Mouse (Mus musculus): ENCODE data around the gene Gm8300. TPM values are rescaled to one million over a fixed set of nuclear protein-coding genes. Genes with fewer than 3 reads are reported as not detected.

Gene Gm8300
- total RNA-seq (2023; ENCODE audit: inconsistent age): not detected in 4 replicates

DNA sequence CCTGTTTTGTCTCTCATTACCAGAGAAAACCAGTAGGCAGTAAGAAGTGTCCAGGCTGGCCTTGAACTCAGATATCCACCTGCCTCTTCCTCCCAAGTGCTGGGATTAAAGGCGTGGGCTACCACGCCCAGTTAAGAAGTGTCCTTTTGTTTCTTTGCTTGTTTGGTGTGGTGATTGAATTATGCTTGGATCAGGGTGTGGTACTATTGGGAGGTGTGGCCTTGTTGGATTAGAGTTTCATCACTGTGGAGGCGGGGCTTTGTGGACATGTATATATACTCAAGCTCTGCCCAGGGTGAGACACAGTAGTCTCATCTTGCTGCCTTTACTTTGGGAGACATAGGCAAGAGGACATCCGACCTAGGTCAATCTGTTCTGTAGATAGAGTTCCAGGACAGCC lies at the start of gene Gm8300:
TSS of gene Gm8300 (plus strand) at position 301 of the 400 bp plus-strand sequence.

DNA sequence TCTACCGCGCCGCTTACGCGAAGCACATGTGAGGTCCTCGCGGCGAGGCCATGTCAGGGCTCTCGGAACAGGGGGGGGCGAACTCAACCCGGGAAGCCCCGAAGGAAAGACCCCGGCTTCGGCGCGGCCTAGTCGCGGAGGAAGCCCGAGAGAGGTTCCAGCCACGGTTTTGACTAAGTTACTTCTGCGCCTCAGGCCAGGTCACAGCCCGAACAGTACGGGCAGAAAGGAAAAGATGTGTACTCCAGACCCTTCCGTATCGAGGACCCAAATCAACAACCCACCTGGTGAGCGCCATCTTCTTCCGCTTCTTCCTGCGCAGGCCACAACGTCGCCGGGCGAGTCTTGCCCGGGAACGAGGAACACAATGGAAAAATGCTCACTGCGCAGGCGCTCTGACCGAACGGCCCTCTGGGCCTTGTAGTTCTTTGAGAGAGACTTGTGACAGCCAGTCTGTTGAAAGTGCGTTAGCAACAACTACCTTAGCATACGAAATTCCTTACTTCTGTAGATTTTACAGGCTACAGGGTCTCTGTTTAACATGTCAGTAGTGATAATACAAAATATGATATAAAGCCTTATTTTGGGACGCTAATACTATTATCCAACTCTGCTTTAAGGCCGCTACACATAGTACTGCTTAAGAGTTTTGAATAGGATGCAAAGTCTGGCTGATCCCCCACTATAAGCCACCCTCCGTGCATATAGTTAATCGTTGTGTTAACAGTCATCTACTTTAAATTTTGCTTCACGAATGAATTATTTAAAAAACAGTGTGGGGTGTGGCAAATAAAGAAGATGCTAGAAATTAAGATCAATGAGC lies 41.9 kb upstream of the Gm8300 start, which contains the start of gene Snw1:
TSS of gene Snw1 (minus strand) at position 311 of the 823 bp plus-strand sequence.

DNA sequence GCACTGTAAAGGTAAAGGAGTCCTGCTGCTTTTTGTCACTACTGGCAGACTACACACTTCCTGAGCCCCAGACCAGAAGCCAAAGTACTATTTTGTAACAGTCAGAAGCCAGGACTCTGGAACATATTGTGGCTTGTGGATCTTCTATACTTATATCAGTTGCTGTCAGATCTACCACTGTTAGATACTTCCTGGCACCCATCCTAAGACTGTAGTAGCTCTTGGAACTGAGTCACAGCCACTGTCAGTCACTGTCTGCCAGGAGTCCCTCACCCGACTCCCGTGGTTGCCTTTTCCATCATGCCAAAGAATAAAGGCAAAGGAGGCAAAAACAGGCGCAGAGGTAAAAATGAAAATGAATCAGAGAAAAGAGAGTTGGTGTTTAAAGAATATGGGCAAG lies 19.7 kb upstream of the Gm8300 start, which contains the start of gene Gm5788:
TSS of gene Gm5788 (plus strand) at position 301 of the 400 bp plus-strand sequence.

Other genes starting within 250 kb of the Gm8300 start
- 33.1 to 41.4 TPM (median 35.1 TPM) in 4 replicates for gene Vipas39, start 248.1 kb upstream of the Gm8300 start, total RNA-seq (2023; ENCODE audit: inconsistent age)
- 111 to 131 TPM (median 118 TPM) in 4 replicates for gene Ahsa1, start 247.8 kb upstream of the Gm8300 start, total RNA-seq (2023; ENCODE audit: inconsistent age)
- gene Ism2, start 214.6 kb upstream of the Gm8300 start, total RNA-seq (2023; ENCODE audit: inconsistent age): not detected in 4 replicates
- 83.0 to 93.8 TPM (median 86.3 TPM) in 4 replicates for gene Sptlc2, start 126.0 kb upstream of the Gm8300 start, total RNA-seq (2023; ENCODE audit: inconsistent age)
- 29.0 to 45.0 TPM (median 38.7 TPM) in 4 replicates for gene Slirp, start 70.4 kb upstream of the Gm8300 start, total RNA-seq (2023; ENCODE audit: inconsistent age)
- 85.2 to 90.1 TPM (median 87.2 TPM) in 4 replicates for gene Alkbh1, start 70.3 kb upstream of the Gm8300 start, total RNA-seq (2023; ENCODE audit: inconsistent age)
- 87.6 to 94.7 TPM (median 89.7 TPM) in 4 replicates for gene Snw1, start 42.0 kb upstream of the Gm8300 start, total RNA-seq (2023; ENCODE audit: inconsistent age)
- not detected in 4 replicates for gene Gm5788, start 19.6 kb upstream of the Gm8300 start, total RNA-seq (2023; ENCODE audit: inconsistent age)
- not detected in 4 replicates for gene Oog1, start 88.4 kb downstream of the Gm8300 start, total RNA-seq (2023; ENCODE audit: inconsistent age)
- not detected in 4 replicates for gene Gm4027, start 104.6 kb downstream of the Gm8300 start, total RNA-seq (2023; ENCODE audit: inconsistent age)
- not detected in 4 replicates for gene Gm16381, start 130.3 kb downstream of the Gm8300 start, total RNA-seq (2023; ENCODE audit: inconsistent age)